Mouse (Mus musculus) midbrain, postnatal 0 days (tissue): ENCODE results near the gene Galnt15. TPM values are rescaled to one million over a fixed set of nuclear protein-coding genes. Genes with fewer than 3 reads are reported as not detected.

Source experiments
- ATAC-seq: fragments of 200-750 bp; cut with Nextera tagmentation; 2 replicates; pipeline ENCODE4 v1.8.0; 2017; ENCODE audit warnings: moderate number of reproducible peaks, mild to moderate bottlenecking, moderate TSS enrichment, moderate library complexity; ENCODE audit not compliant: low FRiP score
- DNase-seq: peaks from one replicate; pipeline ENCODE4 v3.0.0-alpha.2; 2015; ENCODE audit warnings: low spot score
- H3K27ac ChIP-seq: fragments of 300-500 bp; sonication (generic); 2 replicates; pipeline ENCODE4 v1.5.1; 2014; ENCODE audit warnings: low read depth, mild to moderate bottlenecking, low read length, mixed read lengths
- H3K27me3 ChIP-seq: fragments of 300-500 bp; sonication (generic); 2 replicates; pipeline ENCODE4 v1.6.1; 2014; ENCODE audit warnings: low read length, control low read depth, mixed read lengths; ENCODE audit not compliant: insufficient read depth
- H3K36me3 ChIP-seq: fragments of 300-500 bp; sonication (generic); 2 replicates; pipeline ENCODE4 v1.6.1; 2014; ENCODE audit warnings: low read length, control low read depth, mixed read lengths; ENCODE audit not compliant: insufficient read depth
- H3K4me1 ChIP-seq: fragments of 300-500 bp; sonication (generic); 2 replicates; pipeline ENCODE4 v1.6.1; 2014; ENCODE audit warnings: mild to moderate bottlenecking, control low read depth, antibody characterized with exemption, low read length, mixed read lengths; ENCODE audit not compliant: insufficient read depth
- H3K4me2 ChIP-seq: fragments of 300-500 bp; sonication (generic); 2 replicates; pipeline ENCODE4 v1.6.1; 2014; ENCODE audit warnings: low read depth, mild to moderate bottlenecking, low read length, mixed read lengths; ENCODE audit not compliant: poor library complexity, severe bottlenecking
- H3K4me3 ChIP-seq: fragments of 300-500 bp; sonication (generic); 2 replicates; pipeline ENCODE4 v1.5.1; 2014; ENCODE audit warnings: low read depth, mild to moderate bottlenecking, low read length, moderate library complexity
- H3K9ac ChIP-seq: fragments of 300-500 bp; sonication (generic); replicated peaks from 2 replicates; pipeline ENCODE4 v1.6.1; 2014; ENCODE audit warnings: mild to moderate bottlenecking, low read length, moderate library complexity, mixed read lengths; ENCODE audit not compliant: poor library complexity, severe bottlenecking
- H3K9me3 ChIP-seq: fragments of 300-500 bp; sonication (generic); 2 replicates; pipeline ENCODE4 v1.6.1; 2016; ENCODE audit warnings: low read length, control low read depth
- CTCF ChIP-seq: IDR thresholded peaks from 2 replicates; pipeline ENCODE4 v1.5.1; 2016; ENCODE audit warnings: antibody characterized with exemption, mild to moderate bottlenecking
- WGBS: fragments of 180-500 bp; shearing (Covaris S2); extraction: QIAGEN DNeasy Blood & Tissue Kit; methylation state at CpG from one replicate; pipeline ENCODE4 v1.1.7; 2014; 5-methylcytosine and 5-hydroxymethylcytosine counted together
- polyA plus RNA-seq: library from polyadenylated mRNA; unstranded; fragments of >200 nt; fragmentation: Nextera tagmentation; extraction: Ambion mirVana; gene quantifications from 2 replicates; pipeline ENCODE4 v1.2.1, GENCODE M21; 2015
- total RNA-seq: library from RNA; depleted of rRNA; stranded (reverse); fragments of >200 nt; gene quantifications from 2 replicates; pipeline ENCODE4 v1.2.3, GENCODE M21; 2014

Galnt15 gene
- total and polyA plus RNA-seq, 2 experiments from 2014 or later = 0.77 to 1.9 TPM

DNA sequence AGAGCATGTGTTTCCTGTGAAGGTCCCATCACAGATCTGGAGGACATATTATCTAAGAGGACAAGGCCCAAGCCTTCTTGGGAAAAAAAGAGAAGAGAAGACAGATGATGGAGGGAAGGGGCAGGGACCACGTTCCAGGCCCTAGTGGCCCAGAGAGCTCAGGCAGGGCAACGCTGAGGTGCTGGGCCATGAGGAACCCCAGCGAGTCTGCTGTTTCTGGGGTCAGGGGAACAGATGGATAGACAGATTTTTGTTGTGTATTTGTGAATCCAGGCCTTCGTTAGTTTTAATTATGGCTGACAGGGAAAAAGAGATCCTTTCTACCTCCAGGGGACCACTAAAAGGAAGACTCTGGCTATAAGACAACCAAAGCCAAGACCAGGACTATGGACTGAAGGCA lies 4.9 kb upstream of the Galnt15 start:
- Histone ChIP-seq H3K4me3 (no peak overlapping the region), H3K9ac (no peak overlapping the region), H3K27ac (no peak overlapping the region), H3K9me3 (no peaks in the 10 kb centered on the region), H3K4me1 (no peaks in the 10 kb centered on the region; the same call in 1 of the 2 replicates), H3K4me2 (no peak overlapping the region), H3K27me3 (no peaks in the 10 kb centered on the region), H3K36me3 (no peaks in the 10 kb centered on the region)
- TF ChIP-seq CTCF = no peak
- DNase-seq = no peak
- WGBS = 88% methylated on average over 4 of the region's 4 CpGs
- no peak for ATAC-seq

DNA sequence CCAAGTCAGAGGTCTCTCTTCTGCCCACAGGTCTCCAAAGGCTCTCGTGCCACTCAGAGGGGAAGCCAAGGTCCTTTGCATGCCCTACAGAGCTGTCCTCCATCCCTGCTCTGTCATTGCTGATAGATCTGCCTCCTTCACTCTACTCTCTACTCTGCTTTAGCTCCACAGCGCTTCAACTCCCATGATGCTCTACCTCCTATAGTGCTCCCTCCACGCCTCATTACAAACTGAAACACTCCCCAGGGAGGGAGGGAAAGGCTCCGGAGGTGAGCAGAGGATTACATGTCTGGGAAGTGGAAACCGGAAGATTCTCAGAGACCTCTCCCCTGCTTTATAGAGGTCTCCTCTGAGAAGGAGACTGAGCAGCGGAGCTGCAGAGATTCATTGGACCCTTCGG lies 1.6 kb upstream of the Galnt15 start:
- H3K9ac ChIP-seq = no peak overlapping the region
- H3K36me3 ChIP-seq = no peaks in the 10 kb centered on the region
- TF ChIP-seq CTCF = no peak
- no peak overlapping the region for H3K27ac ChIP-seq
- H3K27me3 ChIP-seq = no peaks in the 10 kb centered on the region
- no peak overlapping the region for H3K4me3 ChIP-seq
- H3K4me1 ChIP-seq = no peaks in the 10 kb centered on the region; the same call in 1 of the 2 replicates
- no peaks in the 10 kb centered on the region for H3K9me3 ChIP-seq
- DNase-seq = no peak
- 51% methylated on average over 7 of the region's 7 CpGs for WGBS
- H3K4me2 ChIP-seq = no peak overlapping the region
- ATAC-seq = no peak

DNA sequence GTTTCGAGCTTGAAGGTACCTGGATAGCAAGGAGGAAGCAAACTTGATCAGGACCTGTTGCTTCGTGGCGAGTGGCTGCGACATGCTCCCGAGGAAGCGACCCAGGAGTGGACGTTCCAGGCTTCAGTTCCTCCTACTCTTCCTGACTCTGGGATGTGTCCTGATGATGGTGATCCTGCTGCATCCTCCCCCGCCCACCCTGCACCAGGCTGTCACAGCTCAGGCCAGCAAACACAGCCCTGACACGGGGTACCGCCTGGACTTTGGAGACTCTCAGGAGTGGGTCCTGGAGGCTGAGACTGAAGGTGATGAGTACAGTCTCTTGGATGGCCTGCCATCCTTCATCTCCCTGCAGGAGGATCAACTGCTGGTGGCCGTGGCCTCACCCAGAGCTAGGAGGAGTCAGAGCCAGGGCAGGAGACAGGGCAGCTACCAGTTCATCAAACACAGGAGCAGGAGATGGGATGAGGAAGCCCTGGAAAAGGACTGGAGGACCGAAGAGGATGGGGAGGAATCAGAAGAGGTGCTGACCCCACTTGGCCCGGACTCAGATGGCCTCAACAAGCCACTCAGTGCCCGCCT lies 713 bp downstream of the Galnt15 start:
- no peaks in the 10 kb centered on the region; the same call in 1 of the 2 replicates for H3K4me1 ChIP-seq
- H3K27ac ChIP-seq = no peak overlapping the region
- H3K4me2 ChIP-seq = peak overlapping the region; percentile 20; the same call in 1 of the 2 replicates
- H3K27me3 ChIP-seq = no peaks in the 10 kb centered on the region
- no peak for TF ChIP-seq CTCF
- no peak overlapping the region for H3K9ac ChIP-seq
- no peak for DNase-seq
- ATAC-seq = no peak
- H3K9me3 ChIP-seq = no peaks in the 10 kb centered on the region
- no peaks in the 10 kb centered on the region for H3K36me3 ChIP-seq
- 79% methylated on average over 13 of the region's 14 CpGs for WGBS
- no peak overlapping the region for H3K4me3 ChIP-seq

DNA sequence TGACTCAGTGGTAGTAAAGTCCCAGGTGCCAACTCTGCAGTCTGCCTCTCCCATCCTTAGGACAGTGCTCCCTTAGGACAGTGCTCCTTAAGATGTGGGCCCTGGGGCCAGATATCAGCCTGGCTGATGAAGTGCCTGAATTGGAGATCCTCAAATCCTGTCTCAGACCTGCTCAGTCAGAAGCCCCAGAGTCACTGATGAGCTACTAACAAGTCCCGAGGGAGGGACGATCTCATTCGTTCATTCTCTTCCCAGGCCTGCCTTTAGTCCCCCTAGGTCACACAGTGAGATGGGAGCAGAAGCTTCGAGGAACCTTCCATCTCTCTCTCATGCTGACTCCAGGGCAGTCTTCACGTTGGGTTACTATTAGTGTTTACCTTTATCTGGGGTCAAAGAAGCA lies 1.3 kb downstream of the Galnt15 start:
- Histone ChIP-seq H3K9me3 (no peaks in the 10 kb centered on the region), H3K4me2 (0 out of 2 replicates have a peak overlapping the region, but pooled peaks have one; percentile 0), H3K36me3 (no peaks in the 10 kb centered on the region), H3K4me1 (no peaks in the 10 kb centered on the region; the same call in 1 of the 2 replicates), H3K27me3 (no peaks in the 10 kb centered on the region), H3K27ac (no peak overlapping the region), H3K4me3 (no peak overlapping the region), H3K9ac (no peak overlapping the region)
- no peak for DNase-seq
- 62% methylated on average over 5 of the region's 5 CpGs for WGBS
- ATAC-seq = no peak
- TF ChIP-seq CTCF = no peak

DNA sequence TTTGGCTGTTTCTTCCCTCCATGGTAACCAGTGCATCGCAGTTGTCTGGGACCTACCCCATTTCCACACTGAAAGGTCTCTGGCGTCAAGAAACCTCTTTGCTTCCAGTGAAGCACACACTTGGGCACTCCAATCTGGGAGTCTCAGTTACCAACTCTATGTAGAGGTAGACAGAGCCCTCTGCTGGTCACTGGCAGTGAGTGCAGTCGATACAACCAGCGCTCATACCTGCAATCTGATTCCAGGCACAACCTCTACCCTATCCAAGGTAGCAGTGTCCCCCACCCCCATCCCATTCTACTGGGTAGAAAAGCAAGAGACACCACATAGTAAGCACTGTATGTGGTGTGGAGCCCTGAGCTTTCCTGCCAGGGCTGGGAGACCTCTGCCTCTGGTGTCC lies 3.7 kb downstream of the Galnt15 start:
- ATAC-seq (peak; percentile 39; the same call in 1 of the 2 replicates), DNase-seq (peak; percentile 88)
- peak; percentile 94 for TF ChIP-seq CTCF
- no peaks in the 10 kb centered on the region for H3K27me3 ChIP-seq
- no peaks in the 10 kb centered on the region; the same call in 1 of the 2 replicates for H3K4me1 ChIP-seq
- H3K36me3 ChIP-seq = no peaks in the 10 kb centered on the region
- H3K9ac ChIP-seq = no peak overlapping the region
- no peak overlapping the region for H3K4me2 ChIP-seq
- H3K9me3 ChIP-seq = no peaks in the 10 kb centered on the region
- no peak overlapping the region for H3K27ac ChIP-seq
- no peak overlapping the region for H3K4me3 ChIP-seq
- WGBS = 6% methylated on average over 4 of the region's 4 CpGs

DNA sequence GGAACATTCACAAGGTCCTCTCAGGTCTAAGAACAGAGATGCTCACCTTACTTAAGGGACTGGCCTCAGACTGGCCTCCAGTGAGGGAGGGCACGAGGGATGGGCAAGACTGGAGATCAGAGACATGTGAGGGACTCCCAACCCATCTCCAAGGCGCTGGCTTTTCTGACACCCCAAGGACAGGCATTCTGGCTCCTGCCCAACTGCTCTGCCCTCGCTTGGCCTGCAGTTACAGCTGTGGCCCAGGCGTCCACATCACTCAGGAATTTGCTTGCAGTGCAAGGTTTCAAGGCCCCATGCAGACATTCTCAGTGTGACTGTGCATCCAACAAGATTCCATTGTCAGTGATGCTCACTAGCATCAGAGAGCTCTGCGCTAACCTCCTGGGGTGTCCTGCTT lies 7.7 kb downstream of the Galnt15 start:
- no peak overlapping the region for H3K4me2 ChIP-seq
- no peaks in the 10 kb centered on the region for H3K36me3 ChIP-seq
- DNase-seq (no peak), ATAC-seq (no peak)
- H3K9ac ChIP-seq = no peak overlapping the region
- no peak overlapping the region for H3K27ac ChIP-seq
- H3K4me1 ChIP-seq = no peaks in the 10 kb centered on the region
- no peak for TF ChIP-seq CTCF
- no peaks in the 10 kb centered on the region for H3K27me3 ChIP-seq
- WGBS = 85% methylated on average over 5 of the region's 5 CpGs
- H3K9me3 ChIP-seq = no peaks in the 10 kb centered on the region
- no peak overlapping the region for H3K4me3 ChIP-seq
